Mouse (Mus musculus) ES-Bruce4 (cell line): ENCODE results near the gene Dcbld2. TPM values are rescaled to one million over a fixed set of nuclear protein-coding genes. Genes with fewer than 3 reads are reported as not detected.

ENCODE experiments used
- H3K27ac ChIP-seq: 2 replicates; pipeline ENCODE4 v1.5.1; 2012; ENCODE audit warnings: low read length, inconsistent platforms; ENCODE audit not compliant: insufficient read depth
- H3K27me3 ChIP-seq: 2 replicates; pipeline ENCODE4 v1.6.1; 2012; ENCODE audit warnings: mild to moderate bottlenecking, low read length, inconsistent platforms; ENCODE audit not compliant: control insufficient read depth, poor library complexity, insufficient read depth, severe bottlenecking
- H3K36me3 ChIP-seq: 2 replicates; pipeline ENCODE4 v1.6.1; 2012; ENCODE audit warnings: inconsistent platforms, mild to moderate bottlenecking, low read length, moderate library complexity; ENCODE audit not compliant: control insufficient read depth, poor library complexity, insufficient read depth, severe bottlenecking
- H3K4me1 ChIP-seq: one replicate; pipeline ENCODE4 v1.8.1; 2011; ENCODE audit warnings: low read length; ENCODE audit not compliant: control insufficient read depth, insufficient read depth
- H3K4me3 ChIP-seq: 2 replicates; pipeline ENCODE4 v1.5.1; 2011; ENCODE audit warnings: low read depth, mild to moderate bottlenecking, low read length
- H3K9ac ChIP-seq: 2 replicates; pipeline ENCODE4 v1.6.1; 2012; ENCODE audit warnings: low read depth, mild to moderate bottlenecking, inconsistent platforms; ENCODE audit not compliant: poor library complexity, severe bottlenecking
- H3K9me3 ChIP-seq: replicated peaks from 2 replicates; pipeline ENCODE4 v1.6.1; 2012; ENCODE audit warnings: mild to moderate bottlenecking, low read length, inconsistent platforms; ENCODE audit not compliant: control insufficient read depth, poor library complexity, insufficient read depth, severe bottlenecking
- CTCF ChIP-seq: IDR thresholded peaks from one replicate; pipeline ENCODE4 v1.8.1; 2011; ENCODE audit warnings: low read depth, low read length
- EP300 ChIP-seq: IDR thresholded peaks from 2 replicates; pipeline ENCODE4 v1.6.1; 2011; ENCODE audit warnings: low read depth, low read length; ENCODE audit not compliant: insufficient read depth
- POLR2A ChIP-seq: IDR thresholded peaks from one replicate; pipeline ENCODE4 v1.8.1; 2011; ENCODE audit warnings: low read length; ENCODE audit not compliant: insufficient read depth
- polyA plus RNA-seq: library from polyadenylated mRNA; stranded (reverse); fragments of >200 nt; gene quantifications from 2 replicates; pipeline ENCODE4 v1.2.4, GENCODE M21; 2011; ENCODE audit warnings: low read depth; ENCODE audit not compliant: missing spikeins, insufficient read depth, insufficient read length

The Dcbld2 gene
- polyA plus RNA-seq, 1 experiment, result 53.5 TPM

DNA sequence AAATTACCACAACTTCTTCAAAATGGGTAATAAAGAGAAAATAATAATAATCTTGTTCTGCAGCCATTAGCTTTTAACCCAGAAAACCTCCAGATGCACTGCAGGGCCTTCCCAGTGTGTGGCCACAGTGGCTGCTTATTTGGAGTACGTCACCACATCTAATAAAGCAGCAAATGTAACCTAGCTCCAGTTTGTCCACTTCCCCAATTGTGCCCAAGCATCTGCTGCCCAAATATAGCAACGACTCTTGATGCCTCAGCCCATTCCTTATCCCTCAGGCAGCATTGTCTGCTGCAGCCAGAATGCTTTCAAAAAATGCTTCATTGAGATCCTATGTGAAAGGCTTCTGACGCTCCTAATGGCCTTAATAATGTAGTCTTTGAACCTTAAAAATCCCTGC, 66.6 kb downstream of the Dcbld2 start:
- Histone ChIP-seq H3K9me3 (no peaks in the 10 kb centered on the region), H3K4me3 (no peak overlapping the region), H3K9ac (no peak overlapping the region), H3K27me3 (no peaks in the 10 kb centered on the region), H3K36me3 (no peaks in the 10 kb centered on the region), H3K4me1 (no peaks in the 10 kb centered on the region), H3K27ac (no peak overlapping the region)
- TF ChIP-seq EP300 (no peak), POLR2A (no peak), CTCF (no peak)

DNA sequence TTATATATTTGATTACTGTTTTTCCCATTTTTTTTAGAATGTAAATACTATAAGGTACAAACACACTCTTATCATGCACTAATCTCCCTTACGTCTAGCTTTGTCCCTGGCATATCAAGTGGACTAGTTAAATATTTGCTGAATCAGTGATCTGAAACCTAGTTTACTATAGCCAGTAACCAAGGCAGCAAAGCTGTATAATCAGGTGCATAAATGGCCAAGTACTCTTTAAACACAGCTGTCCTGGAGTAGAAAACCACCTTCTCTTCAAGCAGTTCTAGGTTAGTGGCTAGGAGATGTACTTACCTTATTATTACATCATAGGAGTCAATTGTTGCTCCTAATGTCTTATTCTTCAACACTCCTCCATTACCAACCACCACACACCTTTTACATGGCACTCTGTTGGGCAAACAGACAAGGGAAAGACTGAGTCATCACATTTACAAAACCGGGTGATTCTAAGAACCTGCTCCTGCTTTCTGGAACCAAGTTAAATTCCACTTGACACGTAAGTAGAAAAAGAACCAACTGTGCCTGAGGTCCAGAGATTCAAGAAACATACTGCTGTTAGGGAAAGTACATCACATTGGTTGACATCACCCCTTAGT, 67.4 kb downstream of the Dcbld2 start:
- Histone ChIP-seq H3K4me3 (no peak overlapping the region), H3K27me3 (no peaks in the 10 kb centered on the region), H3K9ac (no peak overlapping the region), H3K4me1 (no peaks in the 10 kb centered on the region), H3K27ac (no peak overlapping the region), H3K9me3 (no peaks in the 10 kb centered on the region), H3K36me3 (no peaks in the 10 kb centered on the region)
- no peak for TF ChIP-seq CTCF
- no peak for TF ChIP-seq EP300
- TF ChIP-seq POLR2A, result no peak

- Histone ChIP-seq H3K27ac (no peak overlapping the region), H3K36me3 (no peaks in the 10 kb centered on the region), H3K27me3 (no peaks in the 10 kb centered on the region), H3K9me3 (no peaks in the 10 kb centered on the region), H3K4me3 (no peak overlapping the region), H3K9ac (no peak overlapping the region), H3K4me1 (no peaks in the 10 kb centered on the region)
- TF ChIP-seq EP300, result no peak
- no peak for TF ChIP-seq CTCF
- no peak for TF ChIP-seq POLR2A
These were observed 68.1 kb downstream of the Dcbld2 start for GRCm38 (mm10) chr16:58476363-58476762.

DNA sequence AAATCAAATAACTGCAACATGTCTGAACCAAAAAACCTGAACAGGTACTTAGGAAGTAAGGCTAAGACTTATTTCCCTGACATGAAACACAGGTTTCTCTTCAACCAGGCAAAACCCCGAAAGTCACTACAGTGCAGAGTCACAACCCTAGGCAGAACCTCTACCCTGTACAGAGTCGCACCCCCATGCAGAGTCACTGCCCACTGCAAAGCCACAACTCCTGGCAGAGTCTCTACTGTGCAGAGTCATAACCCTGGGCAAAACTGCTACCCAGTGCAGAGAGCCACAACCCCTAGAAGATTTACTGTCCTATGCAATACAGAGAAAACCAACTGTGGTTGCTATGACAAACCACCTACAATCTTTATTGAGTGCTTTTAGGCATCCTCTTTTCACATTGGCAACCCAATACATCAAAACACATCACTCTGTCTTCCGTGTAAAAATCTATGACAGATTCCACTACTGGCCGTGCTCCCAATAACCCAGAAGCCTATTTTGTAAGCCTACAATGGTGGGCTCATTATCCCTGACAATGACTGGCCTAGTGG, 71.7 kb downstream of the Dcbld2 start:
- no peak overlapping the region for H3K27ac ChIP-seq
- no peaks in the 10 kb centered on the region for H3K9me3 ChIP-seq
- H3K4me3 ChIP-seq, result no peak overlapping the region
- TF ChIP-seq CTCF (no peak), EP300 (no peak), POLR2A (no peak)
- no peak overlapping the region for H3K9ac ChIP-seq
- H3K4me1 ChIP-seq, result no peaks in the 10 kb centered on the region
- no peaks in the 10 kb centered on the region for H3K36me3 ChIP-seq
- no peaks in the 10 kb centered on the region for H3K27me3 ChIP-seq

DNA sequence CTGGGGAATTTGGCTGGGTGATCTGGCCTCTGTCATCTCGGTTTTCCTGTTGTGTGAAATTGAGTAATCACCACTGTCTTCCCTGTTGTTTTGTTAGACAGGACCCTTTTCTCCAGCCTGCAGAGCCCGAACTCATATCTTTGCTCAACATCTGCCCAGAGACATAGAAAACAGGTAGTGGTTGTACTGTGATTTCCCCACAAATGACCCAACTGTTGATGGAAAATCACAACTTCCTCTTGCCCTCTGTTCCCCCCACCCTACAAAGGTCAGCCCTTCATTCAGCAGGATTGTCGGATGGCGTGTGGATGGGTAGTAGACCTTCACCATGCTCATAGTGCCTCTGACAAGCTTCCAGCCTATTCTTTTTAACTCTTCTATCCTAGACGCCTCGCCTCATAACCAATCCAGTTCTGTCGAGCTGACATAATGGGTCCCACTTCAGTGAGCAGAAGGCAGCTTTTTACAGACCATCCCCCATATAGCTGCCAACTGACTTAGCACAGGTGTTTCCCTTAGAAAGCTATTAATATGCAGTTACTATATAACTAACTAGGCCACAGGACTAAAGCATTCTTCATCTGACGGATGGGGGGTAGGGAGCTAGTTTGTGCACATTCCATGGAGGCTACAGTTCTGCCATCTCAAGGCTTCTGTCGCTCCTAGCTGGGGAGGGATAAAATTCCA, 73.1 kb downstream of the Dcbld2 start:
- Histone ChIP-seq H3K4me3 (no peak overlapping the region), H3K4me1 (no peaks in the 10 kb centered on the region), H3K9me3 (no peaks in the 10 kb centered on the region), H3K9ac (no peak overlapping the region), H3K36me3 (no peaks in the 10 kb centered on the region), H3K27me3 (no peaks in the 10 kb centered on the region), H3K27ac (no peak overlapping the region)
- TF ChIP-seq EP300, result no peak
- TF ChIP-seq CTCF, result no peak
- no peak for TF ChIP-seq POLR2A

DNA sequence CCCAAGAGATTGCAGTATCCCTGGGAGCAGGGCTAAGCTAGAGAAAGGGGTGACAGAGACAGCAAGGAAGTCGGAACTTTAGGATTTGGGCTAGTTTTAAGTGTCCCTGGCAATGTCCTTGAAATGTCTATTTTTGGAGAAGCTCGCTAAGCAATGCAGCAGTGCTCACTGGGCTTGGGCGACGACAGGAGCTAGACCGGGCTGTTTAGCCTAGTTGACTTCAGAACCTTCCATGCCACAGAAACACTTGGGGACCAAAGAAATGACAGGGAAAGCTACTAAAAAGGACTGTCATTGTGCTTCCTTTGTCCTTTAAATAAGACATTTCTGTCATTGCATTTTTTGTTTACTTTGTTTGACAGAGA, 73.6 kb downstream of the Dcbld2 start:
- Histone ChIP-seq H3K9ac (no peak overlapping the region), H3K4me3 (no peak overlapping the region), H3K27ac (no peak overlapping the region), H3K9me3 (no peaks in the 10 kb centered on the region), H3K27me3 (no peaks in the 10 kb centered on the region), H3K36me3 (no peaks in the 10 kb centered on the region), H3K4me1 (no peaks in the 10 kb centered on the region)
- TF ChIP-seq EP300 (no peak), POLR2A (no peak), CTCF (no peak)
